Mouse (Mus musculus) stomach, embryonic 15.5 days (tissue): ENCODE measurements at regions not wholly inside any gene's neighbourhood (a gene's known extent, or its start where the extent isn't known, plus 50 kb on each side); places are given as distances from the start of the nearest gene placed in this dataset.

ENCODE experiments used
- ATAC-seq: fragments of 200-750 bp; cut with Nextera tagmentation; 2 replicates; pipeline ENCODE4 v1.8.0; 2017; ENCODE audit warnings: low read depth, moderate number of reproducible peaks, moderate TSS enrichment; ENCODE audit not compliant: insufficient read depth, low FRiP score
- H3K27ac ChIP-seq: fragments of 300-500 bp; sonication (generic); 2 replicates; pipeline ENCODE4 v1.5.1; 2015; ENCODE audit warnings: mild to moderate bottlenecking, inconsistent platforms
- H3K27me3 ChIP-seq: fragments of 300-500 bp; sonication (generic); replicated peaks from 2 replicates; pipeline ENCODE4 v1.6.1; 2015; ENCODE audit warnings: inconsistent platforms
- H3K36me3 ChIP-seq: fragments of 300-500 bp; sonication (generic); 2 replicates; pipeline ENCODE4 v1.6.1; 2015; ENCODE audit warnings: inconsistent platforms
- H3K4me1 ChIP-seq: fragments of 300-500 bp; sonication (generic); 2 replicates; pipeline ENCODE4 v1.6.1; 2015; ENCODE audit warnings: inconsistent platforms
- H3K4me2 ChIP-seq: fragments of 300-500 bp; sonication (generic); 2 replicates; pipeline ENCODE4 v1.6.1; 2015; ENCODE audit warnings: mild to moderate bottlenecking, inconsistent platforms
- H3K4me3 ChIP-seq: fragments of 300-500 bp; sonication (generic); replicated peaks from 2 replicates; pipeline ENCODE4 v1.5.1; 2015; ENCODE audit warnings: inconsistent platforms
- H3K9ac ChIP-seq: fragments of 300-500 bp; sonication (generic); 2 replicates; pipeline ENCODE4 v1.6.1; 2015; ENCODE audit warnings: inconsistent platforms
- H3K9me3 ChIP-seq: fragments of 300-500 bp; sonication (generic); 2 replicates; pipeline ENCODE4 v1.6.1; 2016; ENCODE audit warnings: inconsistent platforms
- WGBS: fragments of 180-500 bp; shearing (Covaris S2); methylation state at CpG from one replicate; pipeline ENCODE4 v1.1.7; 2015; 5-methylcytosine and 5-hydroxymethylcytosine counted together

- no peak for ATAC-seq
- Histone ChIP-seq H3K4me3 (no peak overlapping the region), H3K4me1 (no peaks in the 10 kb centered on the region), H3K27me3 (no peaks in the 10 kb centered on the region), H3K4me2 (no peak overlapping the region), H3K9me3 (no peaks in the 10 kb centered on the region), H3K27ac (no peak overlapping the region), H3K9ac (no peak overlapping the region), H3K36me3 (no peaks in the 10 kb centered on the region)
- WGBS = 78% methylated on average over 10 of the region's 10 CpGs
These were observed 301.9 kb downstream of the Fut8 start for GRCm38 (mm10) chr12:77539661-77540431.

DNA sequence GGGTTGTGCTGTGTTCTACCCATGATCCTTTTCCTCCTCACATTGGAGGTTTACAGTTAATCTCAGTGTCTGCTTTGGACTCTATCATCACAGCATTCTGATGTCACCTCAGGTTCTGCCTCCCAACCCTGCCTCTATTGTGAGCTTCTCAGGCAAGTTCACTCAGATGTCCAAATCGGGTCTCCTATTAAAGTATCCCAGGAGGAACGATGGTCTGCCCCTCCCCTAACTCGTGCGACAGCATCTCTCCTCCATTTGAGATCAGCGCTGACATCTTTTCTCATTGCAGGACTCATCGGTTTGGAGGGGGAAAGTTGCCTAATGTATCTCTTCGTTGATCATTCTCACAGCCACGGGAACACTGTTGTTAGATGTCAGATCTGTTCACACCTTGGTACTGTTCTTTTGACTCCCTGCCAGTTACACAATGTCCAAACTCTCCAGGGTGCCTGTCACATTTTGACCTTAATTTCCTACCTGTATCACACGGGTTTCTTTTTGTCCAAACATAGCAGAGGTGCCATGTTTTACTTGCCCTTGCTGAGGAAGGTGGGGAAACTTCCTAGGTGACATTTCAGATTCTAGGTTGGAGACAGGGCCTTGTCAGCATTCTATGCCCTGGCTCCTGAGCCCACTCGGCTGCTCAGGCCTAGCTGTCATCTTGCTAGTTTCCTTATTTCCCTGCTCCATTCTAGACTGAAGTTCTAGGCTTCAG is 303.3 kb downstream of the Fut8 start:
- no peak overlapping the region for H3K27ac ChIP-seq
- no peaks in the 10 kb centered on the region for H3K36me3 ChIP-seq
- no peak overlapping the region for H3K4me3 ChIP-seq
- H3K9ac ChIP-seq = no peak overlapping the region
- H3K4me2 ChIP-seq = no peak overlapping the region
- no peaks in the 10 kb centered on the region for H3K9me3 ChIP-seq
- 78% methylated on average over 10 of the region's 10 CpGs for WGBS
- no peak for ATAC-seq
- no peaks in the 10 kb centered on the region for H3K27me3 ChIP-seq
- H3K4me1 ChIP-seq = no peaks in the 10 kb centered on the region

DNA sequence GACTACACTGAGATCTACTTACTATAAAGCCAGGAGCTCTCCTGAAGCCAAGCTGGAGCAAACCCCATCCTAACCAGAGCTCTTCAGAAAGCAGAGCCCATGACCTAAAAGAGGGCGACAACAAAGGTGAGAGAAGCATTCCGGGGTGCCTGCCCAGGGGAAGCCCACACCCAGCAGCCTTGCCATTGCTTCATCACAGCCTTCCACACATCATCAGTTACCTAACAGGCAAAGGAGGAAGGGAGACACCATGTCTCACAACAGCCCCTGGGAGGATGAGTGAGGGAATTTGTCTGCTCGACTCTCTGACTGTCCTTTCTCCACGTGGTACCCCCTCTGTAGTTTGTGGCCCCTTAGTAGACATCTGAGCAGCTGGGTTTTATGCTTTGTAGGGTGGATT is 303.9 kb downstream of the Fut8 start:
- H3K9ac ChIP-seq = no peak overlapping the region
- H3K9me3 ChIP-seq = no peaks in the 10 kb centered on the region
- no peaks in the 10 kb centered on the region for H3K4me1 ChIP-seq
- no peaks in the 10 kb centered on the region for H3K36me3 ChIP-seq
- no peak overlapping the region for H3K27ac ChIP-seq
- no peak overlapping the region for H3K4me2 ChIP-seq
- 76% methylated on average over 4 of the region's 4 CpGs for whole genome bisulfite sequencing
- no peak for ATAC-seq
- H3K27me3 ChIP-seq = no peaks in the 10 kb centered on the region
- H3K4me3 ChIP-seq = no peak overlapping the region

DNA sequence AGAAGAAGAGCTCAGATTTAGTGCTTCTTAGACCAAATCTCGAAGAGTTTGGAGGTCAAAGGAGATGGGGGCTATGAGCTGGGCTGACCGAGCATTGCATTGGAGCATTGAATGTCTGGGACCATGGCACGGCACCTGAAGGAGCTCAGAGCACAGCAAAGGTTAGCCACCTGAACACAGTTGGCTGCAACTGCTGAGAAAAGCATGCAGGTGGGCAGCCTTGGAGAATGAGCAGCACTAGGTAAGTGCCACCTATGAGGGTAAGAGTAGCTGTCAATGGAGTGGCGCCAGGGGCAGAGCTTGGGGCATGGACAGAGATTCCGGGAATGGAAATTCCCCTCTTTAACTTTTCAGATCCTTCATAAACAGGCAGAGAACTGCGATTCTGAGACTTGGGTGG is 305.7 kb downstream of the Fut8 start:
- 80% methylated on average over 6 of the region's 6 CpGs for WGBS

DNA sequence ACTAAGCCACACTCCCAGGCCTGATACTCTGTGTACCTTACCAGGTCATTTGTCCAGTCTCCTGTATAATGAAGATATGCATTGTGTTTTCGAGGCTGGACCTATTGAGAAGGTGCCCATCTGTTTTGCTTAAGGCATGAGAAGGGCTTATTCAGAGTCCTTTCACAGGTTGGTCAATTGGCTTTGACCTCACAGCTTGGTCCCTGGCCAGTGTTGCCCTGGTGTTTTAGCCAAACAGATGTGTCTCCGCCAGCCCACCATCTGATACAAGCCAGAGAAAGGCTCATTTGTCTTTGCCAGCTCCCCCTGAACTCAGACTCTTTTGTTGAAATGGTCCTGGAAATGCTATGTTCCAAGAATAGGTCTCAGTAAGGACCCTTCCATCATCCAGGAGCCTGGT is 308.2 kb downstream of the Fut8 start:
- H3K4me3 ChIP-seq = no peak overlapping the region
- H3K27ac ChIP-seq = no peak overlapping the region
- H3K9ac ChIP-seq = no peak overlapping the region
- no peak for ATAC-seq
- no peaks in the 10 kb centered on the region for H3K36me3 ChIP-seq
- no peak overlapping the region for H3K4me2 ChIP-seq
- no peaks in the 10 kb centered on the region for H3K9me3 ChIP-seq
- 71% methylated on average over 2 of the region's 2 CpGs for WGBS
- H3K27me3 ChIP-seq = no peaks in the 10 kb centered on the region
- H3K4me1 ChIP-seq = no peaks in the 10 kb centered on the region

More for the DNA sequence above, 305.7 kb downstream of the Fut8 start:
- no peaks in the 10 kb centered on the region for H3K27me3 ChIP-seq
- H3K36me3 ChIP-seq = no peaks in the 10 kb centered on the region
- no peak overlapping the region for H3K4me3 ChIP-seq
- no peaks in the 10 kb centered on the region for H3K4me1 ChIP-seq
- no peak for ATAC-seq
- H3K9ac ChIP-seq = no peak overlapping the region
- H3K9me3 ChIP-seq = no peaks in the 10 kb centered on the region
- H3K27ac ChIP-seq = no peak overlapping the region
- H3K4me2 ChIP-seq = no peak overlapping the region

GRCm38 (mm10) chr12:77568286-77568685 is 330.4 kb downstream of the Fut8 start:
- Histone ChIP-seq H3K27ac (no peak overlapping the region), H3K4me3 (no peak overlapping the region), H3K27me3 (no peaks in the 10 kb centered on the region), H3K4me2 (no peak overlapping the region), H3K9ac (no peak overlapping the region), H3K9me3 (no peaks in the 10 kb centered on the region), H3K4me1 (no peaks in the 10 kb centered on the region), H3K36me3 (no peaks in the 10 kb centered on the region)
- no peak for ATAC-seq
- WGBS = 5% methylated on average over 3 of the region's 3 CpGs

GRCm38 (mm10) chr12:77570501-77570900 is 332.6 kb downstream of the Fut8 start:
- Histone ChIP-seq H3K27ac (no peak overlapping the region), H3K36me3 (no peaks in the 10 kb centered on the region), H3K4me2 (no peak overlapping the region), H3K4me1 (no peaks in the 10 kb centered on the region), H3K4me3 (no peak overlapping the region), H3K27me3 (0 out of 2 replicates have a peak, but pooled peaks cover 2% of the 10 kb centered on the region), H3K9ac (no peak overlapping the region), H3K9me3 (no peaks in the 10 kb centered on the region)
- 79% methylated on average over 3 of the region's 3 CpGs for WGBS
- no peak for ATAC-seq

DNA sequence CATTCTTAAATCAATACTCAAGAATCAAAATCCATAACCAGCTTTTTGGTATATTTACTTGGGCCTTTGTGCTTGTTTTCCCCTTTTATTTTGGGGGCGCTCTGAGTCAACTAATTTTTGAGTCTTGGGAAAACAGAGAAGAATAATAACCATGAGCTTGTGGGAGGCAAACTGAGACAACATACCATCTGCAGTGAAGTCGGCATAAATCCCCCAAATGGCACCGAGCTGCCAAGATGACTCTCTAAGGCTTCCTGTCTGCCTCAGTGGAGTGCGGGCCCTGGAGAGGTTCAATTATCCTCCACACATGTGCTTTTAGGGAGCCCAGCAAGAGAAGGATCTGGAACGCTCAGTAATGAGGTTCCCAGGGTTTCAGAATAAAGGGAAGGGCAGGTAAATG is 333.1 kb downstream of the Fut8 start:
- WGBS = 88% methylated on average over 5 of the region's 5 CpGs

GRCm38 (mm10) chr12:77575046-77575445 is 337.1 kb downstream of the Fut8 start:
- Histone ChIP-seq H3K27me3 (0 out of 2 replicates have a peak, but pooled peaks cover 2% of the 10 kb centered on the region), H3K36me3 (no peaks in the 10 kb centered on the region), H3K9ac (no peak overlapping the region), H3K4me2 (no peak overlapping the region), H3K4me3 (no peak overlapping the region), H3K9me3 (no peaks in the 10 kb centered on the region), H3K27ac (no peak overlapping the region), H3K4me1 (no peaks in the 10 kb centered on the region)
- WGBS = 59% methylated on average over 3 of the region's 3 CpGs
- ATAC-seq = no peak

More for the DNA sequence above, 333.1 kb downstream of the Fut8 start:
- no peak overlapping the region for H3K9ac ChIP-seq
- H3K27ac ChIP-seq = no peak overlapping the region
- no peaks in the 10 kb centered on the region for H3K4me1 ChIP-seq
- H3K36me3 ChIP-seq = no peaks in the 10 kb centered on the region
- no peak overlapping the region for H3K4me2 ChIP-seq
- H3K9me3 ChIP-seq = no peaks in the 10 kb centered on the region
- 0 out of 2 replicates have a peak, but pooled peaks cover 2% of the 10 kb centered on the region for H3K27me3 ChIP-seq
- no peak for ATAC-seq
- H3K4me3 ChIP-seq = no peak overlapping the region

DNA sequence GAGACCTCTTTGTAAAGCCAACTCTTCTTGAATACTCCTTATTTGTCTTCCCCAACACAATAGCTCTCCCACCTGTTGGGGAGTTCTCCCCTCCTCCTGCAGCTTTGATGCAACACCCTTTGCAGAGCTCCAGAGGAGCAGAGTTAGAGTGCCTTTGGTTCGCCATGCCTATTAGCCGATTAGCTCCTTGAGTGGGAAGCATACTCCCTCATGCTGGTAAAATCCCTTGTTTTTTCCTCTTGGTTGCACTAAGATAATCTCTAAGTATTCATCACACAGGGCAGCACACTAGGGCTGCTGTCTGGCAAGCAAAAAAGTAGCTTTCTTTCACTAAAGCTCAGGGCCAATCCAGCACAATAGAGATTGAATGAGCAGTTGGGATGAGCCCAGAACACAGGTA is 350.4 kb downstream of the Fut8 start:
- Histone ChIP-seq H3K4me3 (no peak overlapping the region), H3K27ac (no peak overlapping the region), H3K27me3 (no peaks in the 10 kb centered on the region), H3K4me1 (no peaks in the 10 kb centered on the region), H3K4me2 (no peak overlapping the region), H3K36me3 (no peaks in the 10 kb centered on the region), H3K9ac (no peak overlapping the region), H3K9me3 (no peaks in the 10 kb centered on the region)
- ATAC-seq = no peak
- 74% methylated on average over 2 of the region's 2 CpGs for WGBS

DNA sequence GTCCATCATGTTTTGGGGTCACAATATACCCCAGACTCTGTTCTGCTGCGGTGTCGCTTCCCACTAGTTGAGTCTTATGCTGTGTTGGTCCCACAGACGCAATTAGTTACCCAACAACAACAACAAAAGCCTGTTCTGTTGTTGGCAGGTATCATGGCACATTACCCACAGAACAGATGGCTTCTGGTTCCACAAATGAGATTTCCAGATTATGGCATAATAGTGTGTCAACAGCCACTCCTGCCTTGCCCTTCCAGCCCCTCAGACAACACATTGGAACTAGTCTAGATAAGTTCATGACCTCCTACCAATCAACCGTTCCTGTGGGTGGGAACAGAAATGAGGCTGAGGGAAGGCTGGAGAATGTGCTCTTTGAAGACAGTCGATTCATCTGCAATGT is 351.5 kb downstream of the Fut8 start:
- H3K4me2 ChIP-seq = no peak overlapping the region
- H3K27ac ChIP-seq = no peak overlapping the region
- no peak overlapping the region for H3K9ac ChIP-seq
- no peaks in the 10 kb centered on the region for H3K4me1 ChIP-seq
- WGBS = 66% methylated on average over 5 of the region's 5 CpGs
- H3K27me3 ChIP-seq = no peaks in the 10 kb centered on the region
- no peaks in the 10 kb centered on the region for H3K9me3 ChIP-seq
- ATAC-seq = no peak
- H3K36me3 ChIP-seq = no peaks in the 10 kb centered on the region
- H3K4me3 ChIP-seq = no peak overlapping the region

- Histone ChIP-seq H3K27ac (no peak overlapping the region), H3K4me2 (no peak overlapping the region), H3K9me3 (no peaks in the 10 kb centered on the region), H3K4me3 (no peak overlapping the region), H3K4me1 (peaks cover 8% of the 10 kb centered on the region; the same call in 1 of the 2 replicates), H3K27me3 (no peaks in the 10 kb centered on the region), H3K9ac (no peak overlapping the region), H3K36me3 (no peaks in the 10 kb centered on the region)
- WGBS = 94% methylated on average over 1 of the region's 1 CpGs
- ATAC-seq = no peak
These were observed 356.2 kb downstream of the Fut8 start for GRCm38 (mm10) chr12:77594092-77594491.
